Comparison of ENCODE assay signal across 13 mouse cellular contexts in genomic region chr10:42238296-42238695, GRCm38 (mm10).
"Had no signal": no experiment of that assay in that cellular context is flagged by ENCODE, and none has a peak within 500 bp of the region (broad histone marks: within the 10 kb centered on the region; RNA-seq: fewer than 3 reads in every experiment).

No protein-coding gene starts in this region.

- H3K36me3 ChIP-seq: midbrain, embryonic 13.5 days; neural tube, embryonic 15.5 days had no signal

- H3K27me3 ChIP-seq: limb, embryonic 13.5 days; midbrain, embryonic 13.5 days; neural tube, embryonic 15.5 days had no signal

- H3K9me3 ChIP-seq: limb, embryonic 13.5 days; midbrain, embryonic 13.5 days; neural tube, embryonic 15.5 days had no signal

- DNase-seq: kidney, adult 8-10 months; left cerebral cortex, postnatal 4 days; right cerebral cortex, adult 18-20 months; right cerebral cortex, postnatal 25 days; thymus, postnatal 4 days had no signal

- H3K27ac ChIP-seq: limb, embryonic 13.5 days; midbrain, embryonic 13.5 days; neural tube, embryonic 15.5 days had no signal

- H3K4me3 ChIP-seq: limb, embryonic 13.5 days; midbrain, embryonic 13.5 days; myocyte; neural tube, embryonic 15.5 days had no signal

- H3K9ac ChIP-seq: limb, embryonic 13.5 days; liver, embryonic 14.5 days; midbrain, embryonic 13.5 days; neural tube, embryonic 15.5 days had no signal

- H3K4me2 ChIP-seq: limb, embryonic 13.5 days; midbrain, embryonic 13.5 days; neural tube, embryonic 15.5 days had no signal

- ATAC-seq: hindbrain, embryonic 16.5 days; inflammation-experienced regulatory T-cells, adult 6 months; intestine, postnatal 0 days; midbrain, embryonic 13.5 days had no signal
